Mouse (Mus musculus) G1E (cell line): Measurements from ENCODE around the gene Ptrh1.

Source experiments
- CTCF ChIP-seq: IDR thresholded peaks from 2 replicates; pipeline ENCODE4 v1.5.1; 2012; ENCODE audit warnings: low read depth, low read length, inconsistent platforms, mixed read lengths
- GATA1 ChIP-seq: IDR thresholded peaks from 2 replicates; pipeline ENCODE4 v1.6.1; 2012; ENCODE audit warnings: borderline replicate concordance, low read length, inconsistent platforms, mixed read lengths
- GATA2 ChIP-seq: IDR thresholded peaks from 2 replicates; pipeline ENCODE4 v1.6.1; 2012; ENCODE audit warnings: low read depth, low read length, inconsistent platforms, borderline replicate concordance
- POLR2AphosphoS5 ChIP-seq: IDR thresholded peaks from 2 replicates; pipeline ENCODE4 v1.6.1; 2012; ENCODE audit warnings: low read depth, low read length, inconsistent platforms; ENCODE audit not compliant: insufficient replicate concordance
- TAL1 ChIP-seq: conservative IDR thresholded peaks from 2 replicates; pipeline ENCODE4 v1.6.1; 2012; ENCODE audit warnings: low read depth, low read length, inconsistent platforms, mixed read lengths

DNA sequence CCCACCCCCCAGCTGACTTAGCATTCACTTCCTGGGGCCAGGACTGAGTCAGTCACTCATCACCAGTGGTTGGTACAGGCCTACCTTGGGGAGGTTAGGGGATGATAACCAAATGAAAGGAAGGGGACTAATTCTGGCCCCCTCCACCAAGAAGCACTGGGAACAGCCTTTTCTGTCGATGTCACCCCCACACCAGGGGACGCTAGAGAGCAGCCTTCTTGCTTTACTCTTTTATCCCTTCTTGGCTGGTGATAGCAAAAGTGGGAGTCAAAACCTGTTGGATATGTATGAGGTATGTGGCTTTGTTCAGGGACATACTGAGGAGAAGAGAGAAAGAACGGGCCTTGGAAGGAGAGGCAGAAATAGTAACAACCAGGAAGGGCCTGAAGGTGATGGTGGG is 12.2 kb upstream of the Ptrh1 start:
- no peak for TF ChIP-seq GATA1
- TF ChIP-seq CTCF: peak; percentile 78
- TF ChIP-seq POLR2AphosphoS5: no peak
- TF ChIP-seq TAL1: no peak
- TF ChIP-seq GATA2: no peak
